Mouse (Mus musculus) left cerebral cortex, postnatal 14 days (tissue): ENCODE data around the gene Syt11. TPM values are rescaled to one million over a fixed set of nuclear protein-coding genes. Genes with fewer than 3 reads are reported as not detected.
"Not testable (repeated sequence)": the region's sequence is repeated elsewhere in the genome, so short reads cannot be mapped to it uniquely, and the experiment has no call there.

Experiments
- DNase-seq, 2 experiments: peaks; one replicate each; pipeline ENCODE4 v3.0.0; 2021 to 2022; ENCODE audit warnings: low spot score in 2 of 2, mixed read lengths in 1 of 2
- intact Hi-C: fragments of 180-260 bp; cut with DNase I; formaldehyde crosslinking; loops from one replicate; pipeline ENCODE4 v1.15.1; 2025
- total RNA-seq, 2 experiments: library from RNA; stranded (reverse); gene quantifications; 2 replicates each; pipeline ENCODE4 v1.2.3; 2021

Gene Syt11
- total RNA-seq, 2 experiments from 2014 or later = 491 to 530 TPM

DNA sequence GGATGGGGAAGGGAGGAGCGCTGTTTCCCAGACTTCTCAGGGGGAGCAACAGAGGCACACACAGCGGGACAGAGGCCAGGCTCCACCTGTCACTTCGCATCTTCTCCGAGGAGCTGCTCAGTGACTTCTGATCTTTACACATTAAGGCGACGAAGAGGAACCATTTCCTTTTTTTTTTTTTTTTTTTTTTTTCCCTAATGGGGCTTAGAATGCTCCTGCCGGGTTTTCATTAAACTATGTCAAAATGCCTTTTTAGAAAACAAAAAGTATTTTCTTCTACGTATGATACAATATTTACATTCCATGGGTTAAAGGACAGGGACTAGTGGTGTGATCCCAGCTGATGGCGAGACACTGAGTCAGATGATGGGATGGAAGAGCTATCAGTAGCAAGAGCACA is 29.4 kb downstream of the Syt11 start:
- intact Hi-C loops = no loop called here
- no peak for DNase-seq

DNA sequence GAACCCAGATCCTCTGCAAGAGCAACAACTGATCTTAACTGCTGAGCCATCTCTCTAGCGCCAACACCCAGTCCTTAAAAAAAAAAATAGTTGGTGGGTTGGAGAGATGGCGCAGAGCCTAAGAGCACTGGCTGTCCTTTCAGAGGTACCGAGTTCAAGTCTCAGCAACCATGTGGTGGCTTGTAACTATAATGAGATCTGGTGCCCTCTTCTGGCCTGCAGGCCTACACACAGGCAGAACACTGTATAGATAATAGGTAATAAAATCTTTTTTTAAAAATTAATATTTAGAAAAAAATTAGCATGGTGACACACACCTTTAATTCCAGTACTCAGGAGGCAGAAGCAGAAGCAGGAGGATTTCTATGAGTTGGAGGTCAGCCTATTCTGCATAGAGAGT is 34.8 kb downstream of the Syt11 start:
- intact Hi-C loops = no loop called here

DNA sequence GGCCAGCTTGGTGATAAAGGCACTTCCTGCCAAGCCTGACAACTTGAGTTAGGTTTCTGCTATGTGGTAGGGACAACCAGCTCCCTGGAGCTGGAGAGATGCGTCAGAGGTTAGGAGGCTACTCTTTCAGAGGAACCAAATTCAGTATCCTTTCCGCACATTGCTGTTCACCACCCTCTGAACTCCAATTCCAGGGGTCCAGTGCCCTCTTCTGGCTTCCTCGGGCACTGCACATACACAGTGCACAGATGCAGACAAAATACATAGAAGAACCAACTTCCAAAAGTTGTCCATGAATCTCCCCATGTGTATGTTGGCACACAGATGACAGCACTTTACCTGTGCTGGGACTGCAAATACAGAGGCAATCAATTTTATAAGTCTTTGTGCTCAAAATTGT is 36.3 kb downstream of the Syt11 start:
- peak; percentile 59 to 69 for DNase-seq
- intact Hi-C loops = loop anchor here (10.0 kb wide), 1 partner anchor 134 kb away; the partner anchor contains the start of gene Arhgef2

More for the DNA sequence above, 34.8 kb downstream of the Syt11 start:
- no peak for DNase-seq

DNA sequence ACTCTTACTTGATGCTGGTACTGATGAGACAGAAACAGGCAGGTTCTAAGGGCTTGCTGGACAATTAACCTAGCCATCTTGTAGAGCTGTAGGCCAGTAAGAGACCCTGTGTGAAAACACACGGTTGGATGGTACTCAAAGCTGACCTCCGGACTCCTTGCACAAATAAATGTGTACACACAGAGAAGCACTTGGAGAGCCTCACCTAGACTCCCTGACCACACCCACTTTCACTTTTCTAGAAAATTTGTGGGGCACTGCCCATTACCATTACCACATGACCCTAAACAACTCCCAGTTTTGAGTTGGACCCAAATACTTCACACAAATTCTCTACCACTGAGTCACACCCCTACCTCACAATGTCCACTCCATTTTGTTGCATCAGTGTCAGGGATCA is 38.4 kb downstream of the Syt11 start:
- intact Hi-C loops = loop anchor here (10.0 kb wide), 1 partner anchor 132 kb away; the partner anchor contains the start of gene Arhgef2
- DNase-seq = no peak

DNA sequence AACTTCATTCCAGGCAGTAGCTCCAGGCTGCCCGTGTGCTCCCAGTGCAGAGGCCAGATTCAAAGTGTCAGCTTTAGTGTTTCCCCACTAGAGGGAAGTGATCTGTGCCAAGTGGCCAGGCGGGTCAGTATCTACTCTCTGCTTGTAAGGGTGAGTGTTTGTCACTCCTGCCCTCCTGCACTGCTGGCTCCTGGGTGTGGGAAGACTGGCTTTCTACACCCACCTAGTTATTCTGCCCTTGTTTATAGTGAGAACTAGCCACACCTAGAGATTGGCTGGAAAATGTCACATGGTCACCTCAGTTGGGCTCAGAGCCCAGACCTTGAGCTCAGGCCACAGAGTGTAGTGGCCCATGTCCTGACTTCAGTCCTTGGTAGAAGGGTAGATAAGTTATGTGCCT is 55.9 kb downstream of the Syt11 start:
- no peak for DNase-seq
- intact Hi-C loops = no loop called here

DNA sequence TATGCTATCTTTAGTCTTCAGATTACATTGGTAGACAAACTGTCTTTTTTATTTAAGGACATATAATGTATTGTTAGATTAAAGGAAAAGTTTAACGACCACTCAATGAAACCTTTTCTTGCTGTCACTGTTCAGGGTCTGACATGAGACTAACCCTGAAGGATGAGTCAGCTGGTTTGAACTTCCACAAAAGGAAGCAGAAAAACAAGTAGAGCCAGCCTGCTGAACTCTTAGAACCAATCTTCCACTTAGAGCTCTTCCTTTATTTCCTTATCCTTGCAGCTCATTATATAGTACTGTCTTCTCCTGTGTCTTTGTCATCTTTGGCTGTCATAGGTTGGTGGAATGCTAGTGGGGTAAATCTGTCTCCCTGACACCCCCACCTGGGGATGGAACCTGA is 57.1 kb downstream of the Syt11 start:
- intact Hi-C loops = no loop called here
- no peak for DNase-seq

DNA sequence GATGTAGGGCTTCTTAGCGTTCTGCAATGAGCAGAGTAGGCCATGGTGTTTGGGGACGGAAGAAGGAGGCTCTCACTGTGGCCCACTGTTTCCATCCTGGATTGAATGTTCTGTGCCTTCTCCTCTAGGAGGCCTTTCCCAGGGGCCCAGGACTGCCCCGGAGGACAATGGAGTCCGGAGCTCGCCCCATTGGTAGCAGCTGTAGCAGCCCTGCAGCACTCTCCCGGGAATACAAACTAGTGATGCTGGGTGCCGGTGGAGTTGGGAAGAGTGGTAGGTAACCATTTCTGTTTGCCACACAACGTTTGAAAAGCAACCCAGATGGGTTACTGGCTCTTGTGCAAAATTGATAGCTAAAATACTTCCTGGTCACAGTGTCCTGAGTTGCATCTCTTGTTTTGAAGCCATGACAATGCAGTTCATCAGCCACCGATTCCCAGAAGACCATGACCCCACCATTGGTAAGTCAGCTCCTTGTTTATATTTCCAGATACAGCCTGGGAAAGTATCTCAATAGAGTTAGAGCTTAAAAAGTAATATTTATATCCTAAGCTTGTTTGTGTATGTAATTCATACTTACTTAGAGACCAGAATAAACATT is 57.7 kb downstream of the Syt11 start:
- intact Hi-C loops = no loop called here
- peak in 1 of 2 experiments; percentile 30 for DNase-seq

DNA sequence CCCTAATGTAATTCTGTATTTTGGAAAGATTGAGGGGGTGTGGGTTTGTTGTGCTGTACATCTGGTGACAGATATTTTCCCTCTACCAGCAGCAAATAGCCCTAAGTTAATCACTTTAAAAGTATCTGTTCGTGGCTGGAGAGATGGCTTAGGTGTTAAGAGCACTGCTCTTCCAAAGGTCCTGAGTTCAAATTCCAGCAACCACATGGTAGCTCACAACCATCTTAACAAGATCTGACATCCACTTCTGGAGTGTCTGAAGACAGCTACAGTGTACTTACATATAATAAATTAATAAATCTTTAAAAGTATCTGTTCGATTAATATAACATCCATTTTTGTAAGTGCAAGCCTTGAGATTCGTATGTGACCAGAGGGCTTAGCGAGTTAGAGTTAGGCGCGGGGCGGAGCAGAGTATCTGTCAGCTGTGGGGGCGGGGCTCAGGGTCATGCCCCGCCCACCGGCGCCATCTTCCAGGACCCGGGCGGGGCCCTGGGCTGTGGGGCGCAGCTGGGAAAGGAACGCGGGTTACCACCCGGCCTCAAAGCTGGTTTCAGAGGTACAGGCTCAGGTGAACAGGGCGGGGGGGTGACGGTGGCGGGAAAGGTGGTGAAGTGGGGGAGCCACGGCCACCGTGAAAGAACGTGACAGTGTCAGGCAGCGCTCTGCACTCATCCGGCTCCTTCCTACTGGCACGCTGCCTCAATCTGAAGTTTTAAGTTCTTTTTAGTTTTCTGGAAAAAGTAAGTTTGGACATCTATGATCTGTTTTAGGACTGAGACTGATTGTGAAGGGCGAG is 58.4 kb downstream of the Syt11 start, which contains the start of gene Rit1:
Gene Rit1 (plus strand): TSS at position 440 of the 799 bp plus-strand sequence.
- peak; percentile 77 to 81 for DNase-seq
- intact Hi-C loops = no loop called here

DNA sequence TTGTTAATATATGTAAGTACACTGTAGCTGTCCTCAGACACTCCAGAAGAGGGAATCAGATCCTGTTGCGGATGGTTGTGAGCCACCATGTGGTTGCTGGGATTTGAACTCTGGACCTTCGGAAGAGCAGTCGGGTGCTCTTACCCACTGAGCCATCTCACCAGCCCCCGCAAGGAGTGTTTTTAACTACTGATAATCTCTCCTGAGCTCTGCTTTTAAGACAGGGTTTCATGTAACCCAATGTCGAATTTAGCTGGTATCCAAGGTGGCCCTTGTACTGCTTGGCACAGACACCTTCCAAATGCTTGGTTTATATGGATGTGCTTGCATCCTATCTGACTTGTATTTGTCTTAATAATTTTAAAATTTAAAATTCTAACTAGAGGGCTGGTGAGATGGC is 59.2 kb downstream of the Syt11 start:
- intact Hi-C loops, DNase-seq: not testable (repeated sequence)

DNA sequence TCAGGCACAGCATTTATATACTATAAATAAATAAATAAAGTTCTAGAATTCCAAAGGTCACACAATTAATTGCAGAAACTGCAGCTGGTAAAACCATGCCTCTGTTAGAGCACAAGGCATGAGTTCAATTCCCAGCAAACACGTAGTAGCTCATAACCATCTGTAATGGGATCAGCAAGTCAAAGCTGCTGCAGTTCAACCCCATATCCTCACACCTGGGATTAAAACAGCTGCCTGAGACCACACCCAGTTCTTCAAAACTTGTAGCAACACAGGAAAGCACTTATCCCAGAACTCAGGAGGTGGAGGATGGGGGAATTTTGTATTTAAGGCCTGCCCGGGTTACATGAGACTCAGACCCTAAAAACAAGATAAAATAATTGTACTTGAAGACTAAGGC is 60.2 kb downstream of the Syt11 start:
- no peak for DNase-seq
- intact Hi-C loops = no loop called here

DNA sequence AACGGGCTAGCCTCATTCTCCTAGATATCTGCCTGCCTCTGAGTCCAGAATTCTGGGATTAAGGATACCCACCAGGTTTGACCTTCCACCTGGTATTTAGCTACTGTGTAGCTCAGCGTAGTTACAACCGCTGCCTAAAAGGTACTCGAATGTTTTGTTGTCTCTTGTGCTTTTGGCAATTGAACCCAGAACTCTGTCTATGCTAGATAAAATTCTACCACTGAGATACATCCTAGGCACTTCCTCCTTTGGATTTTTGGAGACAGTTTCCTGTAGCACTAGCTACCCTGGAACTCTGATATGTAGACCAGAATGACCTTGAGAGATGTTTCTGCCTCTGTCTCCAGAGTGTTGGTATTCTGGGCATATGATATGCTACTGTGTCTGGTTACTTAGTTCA is 61.3 kb downstream of the Syt11 start:
- intact Hi-C loops = no loop called here
- no peak for DNase-seq

DNA sequence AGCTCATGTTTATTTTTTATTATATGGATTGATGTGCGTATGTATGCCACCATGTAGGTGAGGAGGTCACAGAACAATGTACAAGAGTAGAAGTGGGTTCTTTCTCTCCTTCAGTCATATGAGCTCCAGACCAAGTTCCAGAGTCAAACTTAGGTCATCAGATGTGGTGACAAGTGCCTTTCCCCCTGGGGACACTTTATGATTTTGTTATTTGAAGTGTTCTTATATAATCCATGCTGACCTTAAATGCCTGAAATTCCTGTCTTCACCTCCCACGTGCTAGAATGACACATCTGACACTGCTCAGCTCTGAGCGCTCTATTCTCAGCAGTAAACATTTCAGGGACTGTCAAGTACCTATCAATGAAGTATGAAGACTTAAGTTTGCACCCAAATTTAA is 73.7 kb downstream of the Syt11 start:
- intact Hi-C loops = no loop called here
- no peak for DNase-seq

DNA sequence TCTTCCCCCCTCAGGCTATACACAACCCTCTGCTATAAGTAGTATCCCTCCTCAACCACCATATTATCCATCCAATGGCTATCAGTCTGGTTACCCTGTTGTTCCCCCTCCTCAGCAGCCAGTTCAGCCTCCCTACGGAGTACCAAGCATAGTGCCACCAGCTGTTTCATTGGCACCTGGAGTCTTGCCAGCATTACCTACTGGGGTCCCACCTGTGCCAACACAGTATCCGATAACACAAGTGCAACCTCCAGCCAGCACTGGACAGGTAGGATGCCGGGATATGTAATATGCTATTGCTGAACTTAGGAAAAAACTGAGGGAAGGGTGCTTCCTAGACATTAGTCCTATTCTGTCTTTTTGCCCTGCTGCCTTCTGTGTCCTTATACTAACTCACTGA is 74.7 kb downstream of the Syt11 start:
- no peak for DNase-seq

DNA sequence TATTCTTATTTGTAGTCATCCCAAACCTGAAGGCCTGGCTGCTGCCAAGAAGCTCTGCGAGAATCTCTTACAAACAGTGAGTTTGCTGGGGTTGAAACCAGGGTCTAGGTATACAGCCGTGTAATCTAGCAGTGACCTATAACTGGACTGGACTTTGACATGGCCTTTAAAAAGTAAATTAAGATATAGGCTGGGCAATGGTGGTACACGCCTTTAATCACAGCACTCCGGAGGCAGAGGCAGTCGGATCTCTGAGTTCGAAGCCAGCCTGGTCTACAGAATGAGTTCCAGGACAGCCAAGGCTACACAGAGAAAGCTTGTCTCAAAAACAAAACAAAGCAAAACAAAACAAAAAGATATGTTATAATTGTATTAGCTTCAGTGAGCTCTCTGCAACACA is 76.1 kb downstream of the Syt11 start:
- no peak for DNase-seq
- intact Hi-C loops = no loop called here

More for the DNA sequence above, 74.7 kb downstream of the Syt11 start:
- intact Hi-C loops = no loop called here

DNA sequence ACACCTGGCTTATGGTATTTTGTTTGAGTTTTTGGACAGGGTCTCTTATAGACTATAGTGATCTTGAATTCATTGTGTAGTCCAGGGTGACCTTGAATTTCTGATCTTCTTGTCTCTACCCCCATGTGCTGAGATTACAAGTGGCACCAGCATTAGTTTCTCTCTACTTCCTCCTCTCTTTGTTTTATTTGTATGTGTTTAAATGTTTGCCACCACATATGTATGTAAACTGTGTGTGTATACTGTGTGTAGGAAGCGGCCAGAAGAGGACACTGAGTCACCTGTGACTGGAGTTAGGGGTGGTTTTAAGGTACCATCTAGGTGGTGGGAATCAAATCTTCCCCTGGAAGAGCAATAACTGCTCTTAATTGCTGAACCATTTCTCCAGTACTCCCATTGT is 76.9 kb downstream of the Syt11 start:
- intact Hi-C loops = no loop called here

DNA sequence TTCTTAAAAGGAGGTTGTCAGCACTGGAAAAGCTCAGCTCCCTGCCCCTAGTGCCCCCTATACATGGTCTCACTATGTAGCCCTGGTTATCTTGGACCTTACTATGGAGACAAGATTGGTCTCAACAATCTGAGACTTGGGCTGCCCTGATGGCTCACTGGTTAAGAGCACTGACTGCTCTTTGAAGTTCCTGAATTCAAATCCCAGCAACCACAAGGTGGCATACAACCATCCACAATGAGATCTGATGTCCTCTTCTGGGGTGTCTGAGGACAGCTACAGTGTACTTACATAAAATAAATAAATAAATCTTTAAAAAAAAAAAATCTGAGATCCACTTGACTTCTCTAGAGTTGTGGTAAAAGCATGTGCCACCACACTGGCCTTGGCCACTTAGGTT is 79.4 kb downstream of the Syt11 start:
- intact Hi-C loops = no loop called here
- no peak for DNase-seq

More for the DNA sequence above, 76.9 kb downstream of the Syt11 start:
- no peak for DNase-seq

Other genes with a start within 250 kb of the Syt11 start
- gene Mex3a, start 242.8 kb downstream of the Syt11 start, total RNA-seq = 1 to 10 TPM; 3.3 to 4.2 TPM
- gene Rab25, start 226.9 kb downstream of the Syt11 start, total RNA-seq = not detected
- 100 to 1,000 TPM; 108 to 109 TPM for gene Lamtor2, start 222.1 kb downstream of the Syt11 start, total RNA-seq
- gene Ubqln4, start 221.4 kb downstream of the Syt11 start, total RNA-seq = 10 to 100 TPM; 91.2 to 91.6 TPM
- gene Ssr2, start 199.3 kb downstream of the Syt11 start, total RNA-seq = 100 to 1,000 TPM; 114 to 123 TPM
- gene Arhgef2, start 169.2 kb downstream of the Syt11 start, total RNA-seq = 100 to 1,000 TPM; 310 to 316 TPM
- not detected for gene Rxfp4, start 122.0 kb downstream of the Syt11 start, total RNA-seq
- 10 to 100 TPM; 53.6 to 55.1 TPM for gene Khdc4, start 89.4 kb downstream of the Syt11 start, total RNA-seq
- 10 to 100 TPM; 45.5 to 47.8 TPM for gene Rit1, start 58.3 kb downstream of the Syt11 start, total RNA-seq
- 10 to 100 TPM; 41.6 to 42.3 TPM for gene Gon4l, start 60.1 kb upstream of the Syt11 start, total RNA-seq
- 10 to 100 TPM; 22.8 to 28.7 TPM for gene Msto1, start 138.8 kb upstream of the Syt11 start, total RNA-seq
- gene Ash1l, start 175.5 kb upstream of the Syt11 start, total RNA-seq = 10 to 100 TPM; 64.0 to 66.9 TPM
- gene Dap3, start 176.0 kb upstream of the Syt11 start, total RNA-seq = 100 to 1,000 TPM; 109 to 111 TPM